Mouse (Mus musculus) lung, postnatal 0 days (tissue): Measurements from ENCODE around the gene Rab11fip5. TPM values are rescaled to one million over a fixed set of nuclear protein-coding genes. Genes with fewer than 3 reads are reported as not detected.

Experiments
- ATAC-seq: fragments of 200-750 bp; cut with Nextera tagmentation; 2 replicates; pipeline ENCODE4 v1.8.0; 2017; ENCODE audit warnings: moderate library complexity
- DNase-seq: peaks from one replicate; pipeline ENCODE4 v3.0.0-alpha.2; 2016; ENCODE audit warnings: low spot score
- H3K27ac ChIP-seq: fragments of 300-500 bp; sonication (generic); 2 replicates; pipeline ENCODE4 v1.5.1; 2014; ENCODE audit warnings: antibody characterized with exemption, mild to moderate bottlenecking, low read length, mixed read lengths
- H3K27me3 ChIP-seq: fragments of 300-500 bp; sonication (generic); replicated peaks from 2 replicates; pipeline ENCODE4 v1.6.1; 2014; ENCODE audit warnings: low read length, mixed read lengths; ENCODE audit not compliant: insufficient read depth
- H3K36me3 ChIP-seq: fragments of 300-500 bp; sonication (generic); 2 replicates; pipeline ENCODE4 v1.6.1; 2014; ENCODE audit warnings: low read length, mixed read lengths; ENCODE audit not compliant: insufficient read depth
- H3K4me1 ChIP-seq: fragments of 300-500 bp; sonication (generic); 2 replicates; pipeline ENCODE4 v1.6.1; 2014; ENCODE audit warnings: antibody characterized with exemption, low read depth, low read length, mixed read lengths; ENCODE audit not compliant: insufficient read depth
- H3K4me2 ChIP-seq: fragments of 300-500 bp; sonication (generic); replicated peaks from 2 replicates; pipeline ENCODE4 v1.6.1; 2014; ENCODE audit warnings: low read depth, mild to moderate bottlenecking, low read length, moderate library complexity, mixed read lengths
- H3K4me3 ChIP-seq: fragments of 300-500 bp; sonication (generic); 2 replicates; pipeline ENCODE4 v1.5.1; 2014; ENCODE audit warnings: low read depth, low read length
- H3K9ac ChIP-seq: fragments of 300-500 bp; sonication (generic); replicated peaks from 2 replicates; pipeline ENCODE4 v1.6.1; 2014; ENCODE audit warnings: low read depth, mild to moderate bottlenecking
- H3K9me3 ChIP-seq: fragments of 300-500 bp; sonication (generic); 2 replicates; pipeline ENCODE4 v1.6.1; 2016; ENCODE audit warnings: low read length, mixed read lengths
- CTCF ChIP-seq: IDR thresholded peaks from 2 replicates; pipeline ENCODE4 v1.5.1; 2016; ENCODE audit warnings: antibody characterized with exemption, mild to moderate bottlenecking
- EP300 ChIP-seq: IDR thresholded peaks from 2 replicates; pipeline ENCODE4 v1.6.1; 2016; ENCODE audit warnings: antibody characterized with exemption, mild to moderate bottlenecking, control low read depth
- WGBS: fragments of 180-500 bp; shearing (Covaris S2); extraction: QIAGEN DNeasy Blood & Tissue Kit; methylation state at CpG from one replicate; pipeline ENCODE4 v1.1.7; 2014; 5-methylcytosine and 5-hydroxymethylcytosine counted together
- microRNA-seq: library from miRNA; unstranded; fragments of <30 nt; microRNA quantifications from one replicate; pipeline ENCODE4, GENCODE M21; 2016
- polyA plus RNA-seq: library from polyadenylated mRNA; unstranded; fragments of >200 nt; fragmentation: Nextera tagmentation; extraction: Ambion mirVana; gene quantifications from 2 replicates; pipeline ENCODE4 v1.2.1, GENCODE M21; 2015

Gene Rab11fip5
- polyA plus RNA-seq, 1 experiment from 2014 or later = 11.2 TPM

DNA sequence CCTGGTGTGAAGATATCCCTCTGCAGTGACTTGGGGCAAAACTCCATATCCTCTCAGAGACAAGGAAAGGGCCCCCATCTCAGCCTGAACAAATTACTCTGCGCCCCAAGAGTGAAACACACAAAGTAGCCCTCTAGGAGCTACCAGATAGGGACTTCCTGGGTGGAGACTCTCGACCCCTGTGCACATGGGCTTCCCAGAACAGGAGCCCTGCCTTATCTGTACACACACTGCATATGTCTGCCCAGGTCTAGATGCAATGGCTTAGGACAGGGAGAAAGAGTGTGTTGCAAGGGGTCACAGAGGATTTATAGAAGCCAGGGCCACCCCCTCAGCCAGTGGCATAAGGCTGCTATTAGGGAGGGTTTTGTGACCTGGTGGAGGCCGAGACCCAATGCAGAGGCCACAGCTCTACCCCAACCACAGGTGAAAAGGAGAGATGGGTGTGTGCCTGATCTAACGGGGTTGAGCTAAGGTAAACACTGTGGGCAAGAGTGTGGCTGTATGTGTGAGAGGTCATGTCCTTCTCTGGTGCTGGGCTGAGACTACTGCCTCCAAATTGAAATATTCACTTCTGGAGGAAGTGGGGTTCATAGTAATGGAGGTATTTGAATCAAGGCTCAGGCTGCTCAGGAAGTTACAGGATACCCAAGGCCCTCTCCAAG is 86.1 kb downstream of the Rab11fip5 start:
- no peak for DNase-seq
- Histone ChIP-seq H3K4me3 (no peak overlapping the region), H3K4me2 (no peak overlapping the region), H3K27ac (no peak overlapping the region), H3K9ac (no peak overlapping the region), H3K36me3 (no peaks in the 10 kb centered on the region), H3K27me3 (no peaks in the 10 kb centered on the region), H3K9me3 (no peaks in the 10 kb centered on the region), H3K4me1 (no peaks in the 10 kb centered on the region)
- ATAC-seq = no peak
- TF ChIP-seq CTCF (no peak), EP300 (no peak)
- WGBS = 55% methylated on average over 4 of the region's 4 CpGs

DNA sequence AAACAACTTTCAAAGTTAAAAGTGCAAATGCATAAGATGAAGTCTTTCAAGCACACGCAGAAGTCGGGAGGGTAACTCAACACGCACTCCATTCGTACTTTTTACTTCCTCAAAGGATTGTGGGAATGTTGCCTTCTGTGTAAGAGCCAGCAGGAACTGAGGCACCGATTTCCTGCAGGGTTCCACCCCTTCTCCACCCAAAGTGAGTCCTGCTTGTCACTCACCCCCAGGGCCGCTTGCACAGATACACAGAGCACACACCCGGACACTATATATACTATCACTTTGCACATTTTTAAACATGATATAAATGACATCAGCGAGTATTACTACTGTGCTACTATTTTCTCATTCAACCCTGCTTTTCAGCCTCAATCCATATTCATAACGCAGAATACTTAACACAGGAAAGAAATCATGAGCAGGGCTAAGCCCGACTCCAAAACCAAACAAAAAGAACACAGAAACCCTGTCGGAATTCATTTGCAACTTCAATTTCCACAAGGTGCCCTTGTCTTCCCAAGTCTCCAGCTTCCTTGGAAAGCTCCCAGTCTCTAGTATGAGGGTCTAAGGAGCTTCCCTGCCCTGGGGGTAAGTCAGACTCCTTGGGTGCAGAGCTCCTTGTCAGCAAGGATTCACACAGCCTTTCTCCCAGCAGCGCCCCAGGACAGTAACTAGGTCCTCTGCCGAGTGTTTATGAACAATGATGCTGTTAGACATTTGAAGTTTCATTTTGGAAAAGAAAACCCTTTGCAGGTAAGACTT is 88.0 kb downstream of the Rab11fip5 start:
- WGBS = 71% methylated on average over 13 of the region's 13 CpGs
- no peak for ATAC-seq
- H3K9ac ChIP-seq = no peak overlapping the region

More for the DNA sequence above, 88.0 kb downstream of the Rab11fip5 start:
- H3K27ac ChIP-seq = no peak overlapping the region
- TF ChIP-seq CTCF (no peak), EP300 (no peak)
- H3K27me3 ChIP-seq = no peaks in the 10 kb centered on the region
- DNase-seq = no peak
- H3K4me3 ChIP-seq = no peak overlapping the region
- no peaks in the 10 kb centered on the region for H3K4me1 ChIP-seq
- no peak overlapping the region for H3K4me2 ChIP-seq
- no peaks in the 10 kb centered on the region for H3K36me3 ChIP-seq
- no peaks in the 10 kb centered on the region for H3K9me3 ChIP-seq

Small RNA genes within 50 kb of the gene (microRNA-seq; reads per million reads assigned to microRNA genes)
- not detected for gene Mir705

Other genes starting within 250 kb of the Rab11fip5 start
- gene Spr, start 236.9 kb downstream of the Rab11fip5 start, polyA plus RNA-seq = 45.3 and 54.3 TPM in 2 replicates
- not detected in 2 replicates for gene Emx1, start 187.2 kb downstream of the Rab11fip5 start, polyA plus RNA-seq
- 8.0 and 9.9 TPM in 2 replicates for gene Sfxn5, start 41.2 kb downstream of the Rab11fip5 start, polyA plus RNA-seq
- gene Noto, start 49.3 kb upstream of the Rab11fip5 start, polyA plus RNA-seq = 0.24 and 0.27 TPM in 2 replicates
- gene Smyd5, start 57.4 kb upstream of the Rab11fip5 start, polyA plus RNA-seq = 13.3 and 14.8 TPM in 2 replicates
- 200 and 210 TPM in 2 replicates for gene Cct7, start 76.9 kb upstream of the Rab11fip5 start, polyA plus RNA-seq
- gene Pradc1, start 77.3 kb upstream of the Rab11fip5 start, polyA plus RNA-seq = 47.7 and 54.0 TPM in 2 replicates
- 0.02 TPM in 1 of 2 replicates, not detected in the other for gene Fbxo41, start 128.4 kb upstream of the Rab11fip5 start, polyA plus RNA-seq
- not detected in 2 replicates for gene Egr4, start 139.0 kb upstream of the Rab11fip5 start, polyA plus RNA-seq
- gene Alms1, start 212.9 kb upstream of the Rab11fip5 start, polyA plus RNA-seq = 1.2 and 1.5 TPM in 2 replicates